Mouse (Mus musculus): Measurements from ENCODE around the gene Ak5. TPM values are rescaled to one million over a fixed set of nuclear protein-coding genes. Genes with fewer than 3 reads are reported as not detected.

Gene Ak5
- polyA plus RNA-seq, 1 experiment from 2014 or later = not detected

- H3K36me3 ChIP-seq (ENCODE audit: inconsistent target) = peaks cover 72% of the 10 kb centered on the region
- WGBS (ENCODE audit: missing documents) = 81% methylated on average over 2 of the region's 2 CpGs
- no peaks in the 10 kb centered on the region for H3K79me2 ChIP-seq (ENCODE audit: inconsistent target)
- no peak overlapping the region for H3K4me3 ChIP-seq (ENCODE audit: inconsistent target)
- no peak overlapping the region for H3K27ac ChIP-seq
Observed at GRCm38 (mm10) chr3:152457308-152458035, 210.7 kb downstream of the Ak5 start.

DNA sequence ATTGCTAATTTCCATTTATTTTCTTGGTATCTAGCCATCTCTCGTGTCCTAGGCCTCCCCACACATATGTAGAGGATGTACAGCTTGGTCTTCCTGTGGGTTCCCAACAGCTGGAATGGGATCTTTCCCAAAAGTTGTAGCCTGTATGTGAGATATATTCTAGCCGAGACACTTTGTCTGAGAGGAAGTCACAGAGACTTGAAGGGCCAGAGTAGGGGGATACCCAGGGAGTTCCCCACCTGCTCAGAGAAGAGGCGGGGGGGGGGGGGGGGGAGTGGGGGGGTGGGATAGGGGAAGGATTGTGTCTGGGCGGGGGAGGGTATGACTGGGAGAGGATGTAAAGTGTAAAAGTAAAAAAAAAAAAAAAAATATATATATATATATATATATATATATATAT is 215.0 kb downstream of the Ak5 start:
- Histone ChIP-seq H3K79me2 (ENCODE audit: inconsistent target) (no peaks in the 10 kb centered on the region), H3K36me3 (ENCODE audit: inconsistent target) (peaks cover 84% of the 10 kb centered on the region), H3K4me3 (ENCODE audit: inconsistent target) (no peak overlapping the region), H3K27ac (no peak overlapping the region)
- 100% methylated on average over 2 of the region's 4 CpGs for WGBS (ENCODE audit: missing documents)

GRCm38 (mm10) chr3:152446966-152447365 is 221.2 kb downstream of the Ak5 start:
- Histone ChIP-seq H3K79me2 (ENCODE audit: inconsistent target) (peaks cover 59% of the 10 kb centered on the region), H3K36me3 (ENCODE audit: inconsistent target) (peaks cover 46% of the 10 kb centered on the region), H3K27ac (no peak overlapping the region), H3K4me3 (ENCODE audit: inconsistent target) (no peak overlapping the region)
- WGBS (ENCODE audit: missing documents) = 100% methylated on average over 1 of the region's 1 CpGs

DNA sequence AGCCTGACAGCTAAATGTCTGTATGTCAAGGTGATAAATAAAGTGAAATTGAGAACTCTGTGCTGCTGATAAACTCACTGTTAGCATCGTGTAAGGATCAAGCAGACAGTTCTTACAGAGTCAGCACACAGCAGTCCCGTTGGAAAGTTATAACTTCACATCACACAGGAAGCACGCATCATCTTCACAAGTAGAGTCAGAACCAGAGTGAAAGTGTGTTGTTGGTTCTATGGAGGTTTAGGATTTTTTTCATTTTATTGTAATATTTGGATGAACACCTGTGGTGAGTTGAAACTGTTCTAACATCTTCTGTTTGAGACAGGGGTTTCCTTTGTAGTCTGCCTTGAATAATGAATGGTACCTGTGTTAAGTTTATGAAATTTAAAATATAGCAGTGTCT is 224.0 kb downstream of the Ak5 start:
- H3K36me3 ChIP-seq (ENCODE audit: inconsistent target) = peaks cover 21% of the 10 kb centered on the region
- 86% methylated on average over 3 of the region's 3 CpGs for WGBS (ENCODE audit: missing documents)

GRCm38 (mm10) chr3:152442795-152443194 is 225.4 kb downstream of the Ak5 start:
- WGBS (ENCODE audit: missing documents) = 89% methylated on average over 4 of the region's 4 CpGs
- Histone ChIP-seq H3K79me2 (ENCODE audit: inconsistent target) (peaks cover 98% of the 10 kb centered on the region), H3K27ac (no peak overlapping the region), H3K4me3 (ENCODE audit: inconsistent target) (no peak overlapping the region), H3K36me3 (ENCODE audit: inconsistent target) (peaks cover 16% of the 10 kb centered on the region; the same call in 1 of the 2 replicates)

More for the DNA sequence above, 224.0 kb downstream of the Ak5 start:
- Histone ChIP-seq H3K79me2 (ENCODE audit: inconsistent target) (peaks cover 85% of the 10 kb centered on the region), H3K4me3 (ENCODE audit: inconsistent target) (no peak overlapping the region), H3K27ac (no peak overlapping the region)

GRCm38 (mm10) chr3:152438068-152438467 is 230.1 kb downstream of the Ak5 start:
- H3K4me3 ChIP-seq (ENCODE audit: inconsistent target) = no peak overlapping the region
- peaks cover 98% of the 10 kb centered on the region for H3K79me2 ChIP-seq (ENCODE audit: inconsistent target)
- no peak overlapping the region for H3K27ac ChIP-seq
- WGBS (ENCODE audit: missing documents) = 95% methylated on average over 7 of the region's 7 CpGs
- H3K36me3 ChIP-seq (ENCODE audit: inconsistent target) = no peaks in the 10 kb centered on the region

GRCm38 (mm10) chr3:152435590-152435989 is 232.6 kb downstream of the Ak5 start:
- H3K36me3 ChIP-seq (ENCODE audit: inconsistent target) = no peaks in the 10 kb centered on the region; the same call in 1 of the 2 replicates
- no peak overlapping the region for H3K27ac ChIP-seq
- peaks cover 98% of the 10 kb centered on the region for H3K79me2 ChIP-seq (ENCODE audit: inconsistent target)

GRCm38 (mm10) chr3:152432677-152433076 is 235.5 kb downstream of the Ak5 start:
- Histone ChIP-seq H3K79me2 (ENCODE audit: inconsistent target) (peaks cover 89% of the 10 kb centered on the region; the same call in 1 of the 2 replicates), H3K36me3 (ENCODE audit: inconsistent target) (peaks cover 16% of the 10 kb centered on the region), H3K27ac (no peak overlapping the region), H3K4me3 (ENCODE audit: inconsistent target) (no peak overlapping the region)
- WGBS (ENCODE audit: missing documents) = 91% methylated on average over 7 of the region's 7 CpGs

More at GRCm38 (mm10) chr3:152435590-152435989, 232.6 kb downstream of the Ak5 start:
- H3K4me3 ChIP-seq (ENCODE audit: inconsistent target) = no peak overlapping the region

DNA sequence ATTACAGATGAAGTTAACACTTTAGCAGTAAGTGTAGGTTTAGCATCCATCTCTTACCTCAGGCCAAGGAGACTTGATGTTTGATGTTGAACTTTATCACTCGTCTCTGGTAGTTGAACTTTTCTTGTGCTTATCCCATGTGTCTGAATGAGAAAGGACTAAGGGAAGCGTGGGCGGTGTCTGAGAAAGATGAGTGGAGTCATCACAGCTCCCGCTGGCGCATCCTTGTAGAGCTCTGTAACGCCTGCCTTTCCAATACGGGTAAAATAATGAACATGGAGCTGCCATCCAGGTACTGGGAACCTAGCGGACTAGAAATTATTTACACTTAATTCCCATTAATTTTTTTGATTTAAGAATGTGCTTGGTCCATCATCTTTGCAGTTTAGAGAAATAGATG is 239.2 kb downstream of the Ak5 start:
- WGBS (ENCODE audit: missing documents) = 97% methylated on average over 8 of the region's 8 CpGs
- H3K36me3 ChIP-seq (ENCODE audit: inconsistent target) = peaks cover 16% of the 10 kb centered on the region

More for the DNA sequence above, 239.2 kb downstream of the Ak5 start:
- Histone ChIP-seq H3K4me3 (ENCODE audit: inconsistent target) (no peak overlapping the region), H3K79me2 (ENCODE audit: inconsistent target) (peaks cover 65% of the 10 kb centered on the region; the same call in 1 of the 2 replicates), H3K27ac (no peak overlapping the region)

Other genes starting within 250 kb of the Ak5 start
- gene Pigk, start 45.7 kb upstream of the Ak5 start, polyA plus RNA-seq (2018) = 35.4 to 38.1 TPM (median 35.7 TPM) in 3 replicates